Mouse (Mus musculus): Measurements from ENCODE around the gene Vwa2. TPM values are rescaled to one million over a fixed set of nuclear protein-coding genes. Genes with fewer than 3 reads are reported as not detected.

Gene Vwa2
- polyA plus RNA-seq, 1 experiment from 2014 or later: 0.11 TPM

GRCm38 (mm10) chr19:56936253-56936652 is 62.2 kb downstream of the Vwa2 start:
- no peaks in the 10 kb centered on the region for H3K27me3 ChIP-seq (ENCODE audit: control insufficient read depth, insufficient read depth, low read length)
- H3K9ac ChIP-seq (ENCODE audit: low read depth, low read length): no peak overlapping the region
- H3K27ac ChIP-seq (ENCODE audit: low read depth, low read length): no peak overlapping the region
- no peak overlapping the region for H3K4me2 ChIP-seq
- no peaks in the 10 kb centered on the region for H3K9me3 ChIP-seq (replicated peaks; ENCODE audit: control insufficient read depth, low read length)
- no peaks in the 10 kb centered on the region for H3K36me3 ChIP-seq (ENCODE audit: control insufficient read depth, insufficient read depth, low read length)
- 89% methylated on average over 8 of the region's 8 CpGs for WGBS (ENCODE audit: insufficient replicate concordance)
- peaks cover 3% of the 10 kb centered on the region; the same call in 1 of the 2 replicates for H3K4me1 ChIP-seq (ENCODE audit: control insufficient read depth, insufficient read depth, low read length)
- no peak overlapping the region for H3K4me3 ChIP-seq (ENCODE audit: low read depth, low read length)
- no peak for ATAC-seq (replicated peaks; ENCODE audit: insufficient number of reproducible peaks, low FRiP score, low TSS enrichment)

- Histone ChIP-seq H3K27me3 (ENCODE audit: control insufficient read depth, insufficient read depth, low read length) (no peaks in the 10 kb centered on the region), H3K9ac (ENCODE audit: low read depth, low read length) (no peak overlapping the region), H3K27ac (ENCODE audit: low read depth, low read length) (no peak overlapping the region), H3K36me3 (ENCODE audit: control insufficient read depth, insufficient read depth, low read length) (no peaks in the 10 kb centered on the region), H3K4me1 (ENCODE audit: control insufficient read depth, insufficient read depth, low read length) (peaks cover 3% of the 10 kb centered on the region; the same call in 1 of the 2 replicates), H3K4me2 (no peak overlapping the region), H3K9me3 (replicated peaks; ENCODE audit: control insufficient read depth, low read length) (no peaks in the 10 kb centered on the region), H3K4me3 (ENCODE audit: low read depth, low read length) (no peak overlapping the region)
- ATAC-seq (replicated peaks; ENCODE audit: insufficient number of reproducible peaks, low FRiP score, low TSS enrichment): no peak
- 87% methylated on average over 5 of the region's 5 CpGs for WGBS (ENCODE audit: insufficient replicate concordance)
These were observed 63.9 kb downstream of the Vwa2 start for GRCm38 (mm10) chr19:56937911-56938310.

- H3K27me3 ChIP-seq (ENCODE audit: control insufficient read depth, insufficient read depth, low read length): no peaks in the 10 kb centered on the region
- no peaks in the 10 kb centered on the region for H3K9me3 ChIP-seq (replicated peaks; ENCODE audit: control insufficient read depth, low read length)
- no peak overlapping the region for H3K4me3 ChIP-seq (ENCODE audit: low read depth, low read length)
- no peak for ATAC-seq (replicated peaks; ENCODE audit: insufficient number of reproducible peaks, low FRiP score, low TSS enrichment)
- no peaks in the 10 kb centered on the region for H3K36me3 ChIP-seq (ENCODE audit: control insufficient read depth, insufficient read depth, low read length)
- H3K4me2 ChIP-seq: no peak overlapping the region
- H3K4me1 ChIP-seq (ENCODE audit: control insufficient read depth, insufficient read depth, low read length): peaks cover 3% of the 10 kb centered on the region; the same call in 1 of the 2 replicates
- H3K9ac ChIP-seq (ENCODE audit: low read depth, low read length): no peak overlapping the region
- WGBS (ENCODE audit: insufficient replicate concordance): 68% methylated on average over 9 of the region's 9 CpGs
- H3K27ac ChIP-seq (ENCODE audit: low read depth, low read length): no peak overlapping the region
These were observed 65.8 kb downstream of the Vwa2 start for GRCm38 (mm10) chr19:56939826-56940225.

GRCm38 (mm10) chr19:56940507-56940906 is 66.5 kb downstream of the Vwa2 start:
- no peak for ATAC-seq (replicated peaks; ENCODE audit: insufficient number of reproducible peaks, low FRiP score, low TSS enrichment)
- Histone ChIP-seq H3K27me3 (ENCODE audit: control insufficient read depth, insufficient read depth, low read length) (no peaks in the 10 kb centered on the region), H3K9ac (ENCODE audit: low read depth, low read length) (no peak overlapping the region), H3K9me3 (replicated peaks; ENCODE audit: control insufficient read depth, low read length) (no peaks in the 10 kb centered on the region), H3K4me2 (no peak overlapping the region), H3K4me1 (ENCODE audit: control insufficient read depth, insufficient read depth, low read length) (peaks cover 3% of the 10 kb centered on the region; the same call in 1 of the 2 replicates), H3K4me3 (ENCODE audit: low read depth, low read length) (no peak overlapping the region), H3K36me3 (ENCODE audit: control insufficient read depth, insufficient read depth, low read length) (no peaks in the 10 kb centered on the region), H3K27ac (ENCODE audit: low read depth, low read length) (no peak overlapping the region)
- WGBS (ENCODE audit: insufficient replicate concordance): 72% methylated on average over 11 of the region's 11 CpGs

GRCm38 (mm10) chr19:56942216-56942615 is 68.2 kb downstream of the Vwa2 start:
- Histone ChIP-seq H3K4me3 (ENCODE audit: low read depth, low read length) (no peak overlapping the region), H3K4me2 (no peak overlapping the region), H3K9me3 (replicated peaks; ENCODE audit: control insufficient read depth, low read length) (no peaks in the 10 kb centered on the region), H3K27ac (ENCODE audit: low read depth, low read length) (no peak overlapping the region), H3K36me3 (ENCODE audit: control insufficient read depth, insufficient read depth, low read length) (no peaks in the 10 kb centered on the region), H3K9ac (ENCODE audit: low read depth, low read length) (no peak overlapping the region), H3K27me3 (ENCODE audit: control insufficient read depth, insufficient read depth, low read length) (no peaks in the 10 kb centered on the region), H3K4me1 (ENCODE audit: control insufficient read depth, insufficient read depth, low read length) (no peaks in the 10 kb centered on the region)
- ATAC-seq (replicated peaks; ENCODE audit: insufficient number of reproducible peaks, low FRiP score, low TSS enrichment): no peak
- 87% methylated on average over 7 of the region's 7 CpGs for WGBS (ENCODE audit: insufficient replicate concordance)

GRCm38 (mm10) chr19:56944211-56944610 is 70.2 kb downstream of the Vwa2 start:
- H3K4me2 ChIP-seq: no peak overlapping the region
- ATAC-seq (replicated peaks; ENCODE audit: insufficient number of reproducible peaks, low FRiP score, low TSS enrichment): no peak
- H3K4me1 ChIP-seq (ENCODE audit: control insufficient read depth, insufficient read depth, low read length): no peaks in the 10 kb centered on the region
- H3K9me3 ChIP-seq (replicated peaks; ENCODE audit: control insufficient read depth, low read length): no peaks in the 10 kb centered on the region
- no peak overlapping the region for H3K9ac ChIP-seq (ENCODE audit: low read depth, low read length)
- H3K4me3 ChIP-seq (ENCODE audit: low read depth, low read length): no peak overlapping the region
- H3K27ac ChIP-seq (ENCODE audit: low read depth, low read length): no peak overlapping the region
- no peaks in the 10 kb centered on the region for H3K27me3 ChIP-seq (ENCODE audit: control insufficient read depth, insufficient read depth, low read length)
- H3K36me3 ChIP-seq (ENCODE audit: control insufficient read depth, insufficient read depth, low read length): no peaks in the 10 kb centered on the region
- 73% methylated on average over 9 of the region's 9 CpGs for WGBS (ENCODE audit: insufficient replicate concordance)

GRCm38 (mm10) chr19:56944826-56945225 is 70.8 kb downstream of the Vwa2 start:
- Histone ChIP-seq H3K9ac (ENCODE audit: low read depth, low read length) (no peak overlapping the region), H3K27ac (ENCODE audit: low read depth, low read length) (no peak overlapping the region), H3K9me3 (replicated peaks; ENCODE audit: control insufficient read depth, low read length) (no peaks in the 10 kb centered on the region), H3K4me1 (ENCODE audit: control insufficient read depth, insufficient read depth, low read length) (no peaks in the 10 kb centered on the region; the same call in 1 of the 2 replicates), H3K4me3 (ENCODE audit: low read depth, low read length) (no peak overlapping the region), H3K36me3 (ENCODE audit: control insufficient read depth, insufficient read depth, low read length) (no peaks in the 10 kb centered on the region), H3K27me3 (ENCODE audit: control insufficient read depth, insufficient read depth, low read length) (no peaks in the 10 kb centered on the region), H3K4me2 (no peak overlapping the region)
- ATAC-seq (replicated peaks; ENCODE audit: insufficient number of reproducible peaks, low FRiP score, low TSS enrichment): no peak
- 95% methylated on average over 3 of the region's 3 CpGs for WGBS (ENCODE audit: insufficient replicate concordance)

- Histone ChIP-seq H3K9ac (ENCODE audit: low read depth, low read length) (no peak overlapping the region), H3K27me3 (ENCODE audit: control insufficient read depth, insufficient read depth, low read length) (no peaks in the 10 kb centered on the region), H3K27ac (ENCODE audit: low read depth, low read length) (no peak overlapping the region), H3K4me1 (ENCODE audit: control insufficient read depth, insufficient read depth, low read length) (no peaks in the 10 kb centered on the region; the same call in 1 of the 2 replicates), H3K9me3 (replicated peaks; ENCODE audit: control insufficient read depth, low read length) (no peaks in the 10 kb centered on the region), H3K4me2 (no peak overlapping the region), H3K4me3 (ENCODE audit: low read depth, low read length) (no peak overlapping the region), H3K36me3 (ENCODE audit: control insufficient read depth, insufficient read depth, low read length) (no peaks in the 10 kb centered on the region)
- WGBS (ENCODE audit: insufficient replicate concordance): 89% methylated on average over 2 of the region's 2 CpGs
- no peak for ATAC-seq (replicated peaks; ENCODE audit: insufficient number of reproducible peaks, low FRiP score, low TSS enrichment)
These were observed 71.6 kb downstream of the Vwa2 start for GRCm38 (mm10) chr19:56945621-56946020.

GRCm38 (mm10) chr19:56946277-56946676 is 72.2 kb downstream of the Vwa2 start:
- Histone ChIP-seq H3K4me1 (ENCODE audit: control insufficient read depth, insufficient read depth, low read length) (no peaks in the 10 kb centered on the region; the same call in 1 of the 2 replicates), H3K9me3 (replicated peaks; ENCODE audit: control insufficient read depth, low read length) (no peaks in the 10 kb centered on the region), H3K36me3 (ENCODE audit: control insufficient read depth, insufficient read depth, low read length) (no peaks in the 10 kb centered on the region), H3K4me2 (no peak overlapping the region), H3K4me3 (ENCODE audit: low read depth, low read length) (no peak overlapping the region), H3K27me3 (ENCODE audit: control insufficient read depth, insufficient read depth, low read length) (no peaks in the 10 kb centered on the region), H3K9ac (ENCODE audit: low read depth, low read length) (no peak overlapping the region), H3K27ac (ENCODE audit: low read depth, low read length) (no peak overlapping the region)
- ATAC-seq (replicated peaks; ENCODE audit: insufficient number of reproducible peaks, low FRiP score, low TSS enrichment): no peak
- WGBS (ENCODE audit: insufficient replicate concordance): 88% methylated on average over 7 of the region's 7 CpGs

Measured in heart, embryonic 11.5 days (tissue).